Mouse (Mus musculus): ENCODE results near the gene Filip1l.

Filip1l gene

DNA sequence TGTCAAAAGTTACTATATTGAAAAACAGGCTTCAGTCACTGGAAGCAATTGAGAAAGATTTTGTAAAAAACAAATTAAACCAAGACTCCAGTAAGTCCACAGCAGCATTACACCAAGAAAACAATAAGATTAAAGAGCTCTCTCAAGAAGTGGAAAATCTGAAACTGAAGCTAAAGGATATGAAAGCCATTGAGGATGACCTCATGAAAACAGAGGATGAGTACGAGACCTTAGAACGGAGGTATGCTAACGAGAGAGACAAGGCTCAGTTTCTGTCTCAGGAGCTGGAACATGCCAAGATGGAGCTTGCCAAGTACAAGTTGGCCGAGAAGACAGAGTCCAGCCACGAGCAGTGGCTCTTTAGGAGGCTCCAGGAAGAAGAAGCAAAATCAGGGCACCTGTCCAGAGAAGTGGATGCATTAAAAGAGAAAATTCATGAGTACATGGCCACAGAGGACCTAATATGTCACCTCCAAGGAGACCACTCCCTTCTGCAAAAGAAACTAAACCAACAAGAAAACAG lies 218.0 kb downstream of the Filip1l start:
- DNase-seq (ENCODE audit: low spot score), result no peak

DNA sequence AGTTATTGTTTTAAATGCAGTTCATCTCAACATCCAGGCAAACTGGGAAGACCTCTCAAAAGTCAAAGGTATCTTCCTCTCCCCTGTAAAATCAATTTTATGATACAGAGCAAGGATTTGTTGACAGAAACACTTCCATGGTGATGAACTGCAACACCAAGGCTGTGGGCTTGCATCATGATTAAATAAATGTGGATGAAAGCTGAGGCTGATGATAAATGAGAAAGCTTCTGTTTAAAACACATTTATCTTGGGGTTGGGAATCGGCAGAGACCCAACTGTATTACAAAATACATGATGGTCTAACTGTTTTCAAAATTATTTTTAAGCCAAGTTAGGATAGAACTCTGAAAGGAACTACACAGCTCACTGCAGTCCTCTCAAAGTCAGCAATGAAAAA lies 220.9 kb downstream of the Filip1l start:
- no peak for DNase-seq (ENCODE audit: low spot score)

DNA sequence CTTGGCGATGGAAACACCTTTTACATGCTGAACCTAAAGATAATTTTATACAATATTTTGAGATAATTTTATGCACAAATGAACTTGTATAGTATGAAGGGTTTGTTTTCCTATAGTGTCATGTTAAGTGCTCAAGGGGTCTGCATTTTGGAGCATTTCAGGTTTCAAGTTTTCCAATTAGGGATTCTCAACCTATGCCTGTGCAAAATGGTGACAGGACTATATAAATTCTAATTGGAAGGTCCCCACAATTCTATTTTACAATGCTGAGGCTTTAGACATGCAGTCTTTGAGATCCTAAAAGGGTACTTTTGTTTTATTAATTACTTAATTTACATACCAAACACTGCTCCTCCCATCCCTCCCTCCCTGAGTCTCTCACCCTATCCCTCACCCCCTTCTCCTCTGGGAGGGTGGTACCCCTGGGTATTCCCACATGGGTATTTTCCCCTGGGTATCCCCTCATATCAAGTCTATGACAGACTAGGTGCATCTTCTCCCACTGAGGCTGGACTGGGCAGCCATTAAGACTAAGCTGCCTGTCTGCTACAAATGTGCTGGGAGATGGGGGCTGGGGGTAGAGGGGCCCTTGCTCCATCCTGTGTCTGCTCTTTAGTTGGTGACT lies 223.0 kb downstream of the Filip1l start:
- DNase-seq (ENCODE audit: low spot score), result no peak

DNA sequence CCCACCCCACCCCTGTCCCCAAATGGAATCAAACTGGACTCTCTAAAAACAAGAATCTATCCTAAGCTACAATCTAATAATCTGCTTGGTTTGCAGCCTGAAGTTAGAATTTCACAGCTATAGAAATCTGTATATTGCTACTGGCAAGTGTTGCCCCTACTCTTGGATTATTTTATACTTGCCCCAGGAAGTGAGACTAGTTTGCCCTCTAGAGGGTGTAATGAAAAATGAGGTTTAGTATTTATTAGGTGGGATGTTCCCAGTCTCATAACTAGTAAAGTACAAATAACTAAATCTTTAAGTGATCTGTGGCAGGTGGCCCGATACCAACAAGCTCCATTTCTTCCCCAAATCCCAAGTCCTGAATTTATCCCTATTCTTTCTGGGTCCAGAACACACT lies 224.6 kb downstream of the Filip1l start:
- no peak for DNase-seq (ENCODE audit: low spot score)

DNA sequence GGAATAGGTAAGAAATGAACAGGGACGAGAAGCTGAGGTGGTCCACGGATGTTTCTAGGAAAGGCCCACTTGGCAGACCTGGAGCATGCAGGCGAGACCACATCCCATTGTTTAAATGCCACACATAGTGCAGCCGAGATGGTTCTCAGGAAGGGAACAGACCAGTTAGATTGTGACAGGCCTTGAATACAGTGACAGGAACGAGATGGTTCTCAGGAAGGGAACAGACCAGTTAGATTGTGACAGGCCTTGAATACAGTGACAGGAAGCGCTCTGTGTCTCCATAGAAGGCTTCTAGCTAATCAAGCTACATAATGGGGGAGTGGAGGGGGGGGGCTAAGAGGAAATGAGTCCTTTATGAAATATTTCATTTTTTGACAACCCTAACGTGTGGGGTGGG lies 227.1 kb downstream of the Filip1l start:
- DNase-seq (ENCODE audit: low spot score), result no peak

DNA sequence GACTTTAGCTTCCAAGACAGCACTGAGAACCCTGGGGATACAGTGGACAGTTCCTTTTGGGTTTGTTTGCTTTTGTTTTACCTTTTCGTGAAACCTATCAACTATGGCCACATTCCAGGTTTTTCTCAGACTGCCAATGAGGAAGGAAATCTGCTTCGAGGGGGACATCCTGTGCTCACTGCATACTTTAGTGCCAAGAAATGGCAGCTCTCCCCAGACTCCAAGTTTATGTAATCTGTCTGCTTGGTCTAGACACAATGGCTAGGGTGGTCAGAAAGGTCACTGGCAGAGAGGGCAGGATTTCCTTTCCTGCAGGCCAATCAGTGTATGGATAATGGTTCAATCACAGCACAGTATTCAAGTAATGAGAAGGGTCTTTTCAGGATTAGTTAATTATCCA lies 229.1 kb downstream of the Filip1l start:
- no peak for DNase-seq (ENCODE audit: low spot score)

DNA sequence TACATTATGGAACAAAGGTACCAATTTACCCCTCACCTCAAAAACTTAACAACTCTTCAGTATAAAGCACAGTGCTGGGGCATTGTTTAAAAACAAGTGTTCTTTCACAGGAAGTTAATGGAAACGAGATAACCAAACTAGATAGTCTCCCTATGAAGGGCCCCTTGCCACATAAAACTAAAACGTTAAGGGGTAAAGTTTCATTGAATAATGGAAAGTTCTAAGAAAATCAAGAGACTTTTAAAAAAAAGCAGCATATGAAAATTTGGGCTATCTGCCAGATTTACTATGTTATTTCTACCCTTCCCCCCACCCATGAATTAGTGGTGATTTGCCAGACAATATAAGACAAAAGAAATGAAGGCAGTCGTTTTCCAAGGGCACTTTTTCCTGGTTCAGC lies 232.3 kb downstream of the Filip1l start:
- no peak for DNase-seq (ENCODE audit: low spot score)

DNA sequence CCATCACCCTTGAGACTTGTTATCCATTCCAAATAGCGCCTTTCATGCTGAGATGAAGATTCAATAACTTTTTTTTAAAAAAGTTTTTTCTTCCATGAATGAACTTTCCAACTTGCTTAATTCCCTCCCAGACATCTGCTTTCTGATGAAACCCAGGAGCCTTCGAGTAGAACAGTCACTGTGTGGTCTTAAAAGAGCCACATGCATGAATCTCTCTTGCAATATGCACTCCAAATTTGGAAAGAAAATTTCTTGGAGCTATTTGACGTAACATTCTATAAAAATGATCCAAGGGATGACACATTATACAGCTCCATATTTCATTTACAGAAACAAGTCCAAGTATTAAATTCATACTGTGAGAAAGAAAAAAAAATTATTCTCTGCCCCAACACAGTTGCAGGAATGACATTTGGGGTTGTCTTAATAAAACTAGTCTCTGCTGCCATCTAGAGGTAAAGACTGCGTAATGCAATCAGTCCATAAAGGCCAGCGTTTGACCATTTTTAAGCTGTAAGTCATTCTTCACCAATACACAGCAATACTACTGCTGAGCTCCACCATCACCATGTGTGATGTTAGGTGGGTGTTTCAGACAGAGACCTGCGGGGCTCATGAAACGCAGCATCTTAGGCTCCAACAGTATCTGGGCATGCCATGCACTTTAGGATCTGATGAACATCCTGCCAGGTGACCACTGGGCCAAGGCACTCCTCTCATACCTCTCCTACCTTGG lies 240.7 kb downstream of the Filip1l start:
- DNase-seq (ENCODE audit: low spot score), result peak; percentile 64

DNA sequence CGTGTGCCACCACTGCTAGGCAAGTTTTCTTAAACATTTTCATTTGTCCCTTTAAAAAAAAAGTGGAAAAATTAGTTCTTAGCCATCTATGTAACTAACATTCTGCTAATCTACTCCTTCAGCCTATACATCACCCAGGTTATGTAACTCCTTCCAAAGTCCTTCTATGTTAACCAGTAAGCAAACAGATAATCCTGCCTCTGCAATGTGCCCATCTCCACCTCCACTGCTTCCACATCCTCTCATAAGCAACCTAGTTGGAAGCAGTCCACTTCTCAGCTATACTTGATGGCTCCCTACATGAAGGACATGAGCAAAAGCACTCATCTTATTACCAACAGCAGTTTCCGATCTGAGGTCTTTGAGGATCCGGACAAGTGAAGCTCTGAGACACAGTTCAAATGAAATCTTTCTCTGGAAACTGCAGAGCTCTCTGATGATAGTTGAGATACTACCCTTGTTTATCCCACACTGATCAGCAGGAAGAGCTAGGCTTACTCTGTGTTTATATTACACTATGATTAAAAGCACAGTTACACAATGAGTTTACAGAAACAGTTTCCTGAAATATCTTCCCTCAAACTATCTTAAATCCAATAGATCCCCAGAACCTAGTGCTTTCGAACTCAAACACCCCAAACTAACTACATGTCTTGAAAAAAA lies 244.5 kb downstream of the Filip1l start:
- DNase-seq (ENCODE audit: low spot score), result no peak

DNA sequence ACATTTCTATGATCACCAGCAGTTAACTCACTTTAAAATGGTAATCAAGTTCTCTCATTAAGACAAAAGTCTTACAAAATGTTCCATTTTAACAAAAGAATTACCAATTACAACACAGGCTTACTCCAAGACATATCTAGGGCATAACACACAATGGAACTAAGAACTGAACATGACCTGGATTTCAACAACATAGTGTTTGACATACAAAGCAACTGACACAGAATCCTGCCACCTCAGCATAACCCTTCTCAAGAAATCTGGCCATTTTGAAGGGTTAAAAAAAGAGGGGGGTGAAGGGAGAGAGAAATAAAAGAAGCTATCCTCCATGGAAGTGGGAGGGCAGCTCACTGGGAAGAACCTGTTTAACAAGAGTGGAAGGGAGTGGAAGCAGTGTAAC lies 248.1 kb downstream of the Filip1l start:
- DNase-seq (ENCODE audit: low spot score), result no peak

DNA sequence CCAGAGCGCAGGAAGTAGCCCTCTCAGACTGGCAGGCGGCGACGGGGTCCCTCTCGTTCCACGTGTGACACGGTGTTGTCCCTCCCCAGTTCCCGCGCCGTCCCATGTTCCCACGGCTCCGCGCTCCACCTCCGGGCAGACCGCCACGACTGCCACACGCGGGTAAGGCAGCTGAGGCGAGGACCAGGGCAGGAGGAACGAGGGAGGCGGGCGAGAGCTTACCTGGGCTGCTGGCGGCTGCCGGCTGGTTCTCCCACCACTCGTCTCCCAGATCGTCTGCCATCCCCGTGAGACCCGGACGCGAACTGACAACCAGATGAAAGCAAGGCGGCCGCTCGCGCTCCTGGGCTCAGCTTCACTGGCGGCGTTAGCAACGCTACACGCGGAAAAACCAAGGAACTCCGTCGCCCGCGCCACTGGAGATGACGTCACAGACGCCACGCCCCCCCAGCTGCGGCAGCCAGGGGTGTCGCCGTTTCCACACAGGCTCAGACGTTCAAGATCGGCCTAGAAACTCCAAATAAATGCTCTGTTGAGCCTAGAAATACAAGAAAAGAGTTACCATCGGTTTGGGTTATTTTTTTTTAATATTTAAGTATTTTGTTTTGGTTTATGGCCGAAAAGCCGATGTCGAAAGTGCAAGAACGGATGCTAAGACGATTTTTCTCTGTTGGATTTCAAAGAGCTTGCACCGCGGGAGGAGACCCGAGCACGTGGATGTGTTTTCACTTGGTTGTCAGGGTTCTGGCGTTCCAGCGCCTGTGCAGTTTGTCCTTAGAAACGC lies 253.7 kb downstream of the Filip1l start, which contains the start of gene Cmss1:
TSS of gene Cmss1 (minus strand) at position 421 of the 784 bp plus-strand sequence.
- DNase-seq (ENCODE audit: low spot score), result peak; percentile 79

DNA sequence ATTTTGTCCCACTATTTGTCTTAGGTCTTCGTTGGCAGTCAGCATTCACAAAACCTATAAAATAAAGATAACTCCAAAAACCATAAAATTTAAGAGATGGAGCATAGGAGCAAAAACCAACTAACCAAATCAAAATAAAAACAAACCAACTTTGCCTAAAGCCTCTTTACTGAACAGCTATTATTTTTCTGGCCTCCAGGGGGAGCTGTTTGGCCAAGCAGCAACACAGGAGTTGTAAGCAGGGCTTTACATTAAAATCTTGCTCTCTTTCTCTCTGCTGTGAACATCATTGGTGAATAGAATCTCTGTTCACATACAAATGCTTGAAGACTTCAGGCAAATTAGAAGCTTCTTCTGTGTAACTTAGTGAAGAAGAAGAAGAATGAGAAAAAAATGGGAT lies 258.9 kb downstream of the Filip1l start:
- DNase-seq (ENCODE audit: low spot score), result peak; percentile 29

All from layer of hippocampus, adult 11-12 months (tissue).